Mouse (Mus musculus): Measurements from ENCODE around the gene Dnase1l1.

Dnase1l1 gene

DNA sequence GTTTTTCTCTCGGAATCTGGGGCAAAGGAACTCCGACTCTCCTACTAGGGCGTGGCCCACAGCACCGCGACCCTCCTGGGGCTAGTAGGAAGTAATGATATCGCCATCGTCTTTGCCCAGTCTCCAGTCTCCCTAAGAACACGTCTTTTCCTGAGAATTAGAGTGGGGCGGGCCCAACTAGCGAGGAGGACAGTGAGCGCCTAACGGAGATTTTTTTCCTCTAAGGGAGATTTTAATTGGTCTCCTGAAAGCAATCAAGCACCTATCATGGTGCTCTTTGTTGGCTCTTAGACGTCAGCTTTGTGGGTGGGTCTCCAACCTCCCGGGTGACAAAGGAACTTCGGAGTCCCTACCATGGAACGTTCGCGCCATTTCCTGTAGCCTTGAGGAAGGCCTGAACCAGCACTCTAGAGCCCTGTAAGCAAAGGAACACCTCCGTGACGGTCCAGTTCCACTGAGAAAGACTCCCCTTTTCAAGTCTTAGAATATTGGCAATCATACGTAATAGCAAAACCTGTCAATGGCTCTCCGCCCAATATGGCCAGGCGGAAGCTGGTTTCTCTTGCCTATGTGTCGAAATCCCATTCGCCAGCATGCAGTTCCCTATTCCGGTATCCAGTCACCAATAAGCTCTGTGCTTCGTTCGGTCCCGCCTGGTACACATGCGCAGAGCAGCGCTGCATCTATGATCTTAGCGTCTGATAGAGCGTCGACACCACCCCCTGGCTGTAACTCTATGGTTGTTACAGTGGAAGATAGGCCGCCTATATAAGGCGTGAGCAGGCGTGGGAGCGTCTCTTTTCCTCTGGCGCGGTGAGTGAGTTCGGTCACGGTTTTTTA is 11.9 kb downstream of the Dnase1l1 start, which contains the start of gene Rpl10:
Rpl10 (plus strand) TSS at position 751 of the 840 bp plus-strand sequence.
- DNase-seq (ENCODE audit: low read depth), result peak; percentile 87

GRCm38 (mm10) chrX:74269736-74270061 is 12.4 kb downstream of the Dnase1l1 start:
- no peak for DNase-seq (ENCODE audit: low read depth)

- no peak for DNase-seq (ENCODE audit: low read depth)
Observed at GRCm38 (mm10) chrX:74257746-74258145, 24.4 kb downstream of the Dnase1l1 start.

DNA sequence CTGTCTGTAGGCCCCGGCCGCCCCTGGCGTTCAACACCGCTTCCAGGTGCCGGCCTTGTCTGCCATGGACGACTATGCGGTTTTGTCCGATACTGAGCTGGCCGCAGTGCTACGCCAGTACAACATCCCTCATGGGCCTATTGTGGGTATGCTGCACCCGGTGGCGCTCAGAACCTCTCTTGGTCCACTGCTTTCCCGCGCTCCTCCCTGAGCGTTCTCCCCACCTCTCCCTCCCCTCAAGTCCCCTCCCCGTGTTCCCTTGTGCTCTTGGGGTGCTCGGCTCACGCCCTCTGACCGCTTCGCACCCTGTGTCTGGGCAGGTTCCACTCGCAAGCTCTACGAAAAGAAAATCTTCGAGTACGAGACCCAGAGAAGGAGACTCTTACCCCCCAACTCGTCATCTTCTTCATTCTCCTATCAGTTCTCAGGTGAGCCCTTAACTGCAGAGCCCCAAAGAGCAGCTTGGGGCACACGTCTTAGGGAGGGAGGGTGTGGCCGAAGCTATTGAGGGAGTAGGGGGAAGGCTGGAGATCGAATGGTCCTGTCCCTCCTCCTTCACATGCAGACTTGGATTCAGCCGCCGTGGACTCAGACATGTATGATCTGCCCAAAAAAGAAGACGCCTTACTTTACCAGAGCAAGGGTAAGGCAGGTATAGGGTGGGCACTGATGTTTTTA is 27.1 kb downstream of the Dnase1l1 start:
- no peak for DNase-seq (ENCODE audit: low read depth)

DNA sequence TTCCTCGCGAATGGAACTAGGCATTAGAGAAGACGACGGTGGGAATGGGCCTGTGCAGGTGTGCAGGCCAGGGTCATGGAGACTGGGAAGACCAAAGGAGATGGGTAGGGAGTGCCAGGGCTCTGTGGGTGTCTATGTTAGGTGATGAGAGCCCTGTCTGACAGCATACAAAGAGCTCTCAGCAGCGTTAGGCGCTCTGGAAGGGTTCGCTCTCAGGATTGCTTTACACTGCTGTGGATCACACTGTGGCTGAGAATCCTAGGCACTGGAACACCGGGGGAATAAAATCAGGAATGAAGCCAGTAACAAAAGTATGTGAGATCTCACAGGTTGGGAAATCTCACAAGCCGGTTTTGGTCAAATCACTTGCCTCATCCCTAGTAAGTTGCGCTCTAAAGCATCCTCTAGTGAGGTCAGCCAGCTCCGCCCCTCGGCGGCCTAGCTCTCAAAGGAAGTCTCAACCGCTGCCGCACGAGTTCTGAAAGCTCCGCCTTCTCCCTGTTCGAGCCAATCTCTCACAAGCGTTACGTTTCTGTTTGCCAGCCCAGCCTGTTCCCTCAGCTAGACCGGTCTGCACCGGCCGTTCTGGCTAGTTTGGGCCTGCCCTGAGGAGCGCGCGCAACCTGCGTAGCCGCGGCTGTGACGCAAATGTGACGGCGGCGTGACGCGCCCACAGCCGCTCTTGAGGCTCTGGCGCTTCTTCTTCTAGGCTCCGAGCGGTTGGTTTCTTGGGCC is 27.8 kb downstream of the Dnase1l1 start, which contains the start of gene Emd:
Emd (plus strand) TSS at position 535 of the 735 bp plus-strand sequence.
- DNase-seq (ENCODE audit: low read depth), result peak; percentile 72

GRCm38 (mm10) chrX:74249615-74250014 is 32.5 kb downstream of the Dnase1l1 start, which contains the start of gene Flna:
Flna (minus strand) TSS chrX:74249820.
- no peak for DNase-seq (ENCODE audit: low read depth)

DNA sequence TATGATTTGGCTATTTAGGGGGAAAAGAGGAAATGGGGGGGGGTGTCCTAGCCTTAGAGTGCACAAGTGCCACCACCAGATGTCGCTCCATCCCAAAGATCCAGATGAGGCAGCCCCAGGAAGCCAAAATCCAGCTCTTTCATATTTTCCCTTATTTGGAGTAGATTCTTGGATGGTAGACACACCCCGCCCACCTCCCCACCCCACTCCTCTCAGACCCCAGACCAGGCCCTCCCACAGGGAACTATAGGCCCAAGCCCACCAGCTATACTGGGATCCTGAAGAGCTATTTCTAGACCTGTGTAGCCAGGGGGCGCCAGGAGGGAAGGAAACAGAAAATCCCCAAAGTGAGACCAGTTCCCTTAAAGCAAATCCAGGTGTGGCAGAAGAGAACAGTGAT is 33.5 kb downstream of the Dnase1l1 start:
- no peak for DNase-seq (ENCODE audit: low read depth)

DNA sequence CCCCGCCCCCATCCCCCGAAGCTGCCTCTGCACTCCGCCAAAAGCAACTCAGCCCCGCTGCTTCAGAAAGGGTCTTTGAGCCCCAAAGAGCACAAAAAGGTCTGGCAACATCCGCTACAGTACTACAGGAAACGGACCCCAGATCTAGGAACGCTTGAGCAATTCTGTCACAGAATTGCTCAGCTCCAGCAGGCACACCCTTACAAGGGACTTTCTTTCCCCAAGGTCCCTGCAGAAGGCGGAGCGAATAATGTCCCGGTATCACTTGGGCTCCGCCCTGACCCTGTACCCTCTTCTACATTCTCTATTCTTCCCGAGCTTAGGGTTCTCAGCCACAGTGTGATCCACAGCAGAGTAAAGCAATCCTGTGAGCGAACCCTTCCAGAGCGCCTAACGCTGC is 35.4 kb downstream of the Dnase1l1 start:
- DNase-seq (ENCODE audit: low read depth), result no peak

DNA sequence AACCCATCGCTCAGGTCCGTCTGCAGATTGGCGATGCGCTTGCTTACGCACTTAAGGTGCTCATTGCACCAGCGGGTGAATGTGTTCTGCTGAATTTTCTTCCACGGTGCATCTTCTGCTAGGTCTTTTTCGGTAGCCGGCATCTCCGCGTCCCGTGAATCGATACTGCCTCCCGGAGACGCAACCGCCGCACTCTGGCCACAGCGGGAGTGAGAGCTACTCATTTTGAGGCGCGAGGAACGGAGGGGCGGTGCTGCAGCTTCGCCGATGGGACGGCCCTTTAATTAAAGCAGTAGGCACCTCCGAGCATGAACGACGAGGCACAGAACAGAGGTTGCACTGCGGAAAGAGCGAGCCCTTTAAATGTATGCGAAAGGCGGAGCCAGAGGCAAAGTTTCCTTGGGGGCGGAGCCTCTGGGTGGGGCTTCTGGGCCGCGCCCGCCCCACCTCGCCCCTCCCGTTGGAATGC is 35.9 kb downstream of the Dnase1l1 start:
- peak; percentile 74 for DNase-seq (ENCODE audit: low read depth)

DNA sequence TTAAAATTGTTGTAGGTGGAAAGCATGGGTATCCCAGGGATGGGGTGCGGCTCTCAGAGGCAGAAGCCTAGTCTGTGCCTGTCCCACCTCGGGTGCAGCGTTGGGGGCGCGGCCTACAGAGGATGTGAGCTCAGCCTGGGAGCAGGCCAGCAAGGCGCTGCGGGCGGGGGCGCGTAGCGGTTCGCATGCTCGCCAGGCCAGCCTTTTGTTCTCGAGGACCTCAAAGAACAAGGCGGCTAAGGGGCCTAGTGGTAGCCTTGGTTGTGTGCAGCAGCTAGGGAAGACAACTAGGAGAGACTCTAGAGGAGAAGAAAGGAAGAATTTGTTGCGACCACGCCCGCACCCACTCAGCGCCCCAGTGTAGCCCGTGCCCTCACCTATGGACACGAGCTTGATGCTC is 36.5 kb downstream of the Dnase1l1 start:
- no peak for DNase-seq (ENCODE audit: low read depth)

- no peak for DNase-seq (ENCODE audit: low read depth)
Observed at GRCm38 (mm10) chrX:74245107-74245506, 37.0 kb downstream of the Dnase1l1 start.

DNA sequence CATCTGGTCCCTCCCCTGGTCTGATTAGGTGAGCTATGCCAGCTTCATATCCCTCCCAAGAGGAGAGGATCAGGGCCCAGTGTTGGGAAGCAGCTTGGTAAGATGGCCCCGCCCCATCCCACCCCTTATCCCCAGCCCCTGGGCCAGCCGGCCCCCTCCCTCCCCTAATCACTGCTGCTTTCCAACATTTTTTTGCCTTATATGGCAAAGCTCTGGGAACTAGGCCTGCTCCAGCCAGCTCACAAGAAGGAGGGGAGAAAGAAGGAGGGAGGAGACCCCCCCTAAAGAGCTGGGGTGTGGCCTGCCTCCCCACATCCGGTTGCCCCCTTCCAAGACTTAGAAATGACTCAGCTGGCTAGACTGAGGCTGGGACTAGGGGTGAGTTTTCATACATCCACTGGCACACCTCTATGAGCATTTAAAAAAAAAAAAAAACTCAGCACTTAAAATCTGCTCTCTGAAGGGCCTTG is 37.5 kb downstream of the Dnase1l1 start:
- DNase-seq (ENCODE audit: low read depth), result no peak

DNA sequence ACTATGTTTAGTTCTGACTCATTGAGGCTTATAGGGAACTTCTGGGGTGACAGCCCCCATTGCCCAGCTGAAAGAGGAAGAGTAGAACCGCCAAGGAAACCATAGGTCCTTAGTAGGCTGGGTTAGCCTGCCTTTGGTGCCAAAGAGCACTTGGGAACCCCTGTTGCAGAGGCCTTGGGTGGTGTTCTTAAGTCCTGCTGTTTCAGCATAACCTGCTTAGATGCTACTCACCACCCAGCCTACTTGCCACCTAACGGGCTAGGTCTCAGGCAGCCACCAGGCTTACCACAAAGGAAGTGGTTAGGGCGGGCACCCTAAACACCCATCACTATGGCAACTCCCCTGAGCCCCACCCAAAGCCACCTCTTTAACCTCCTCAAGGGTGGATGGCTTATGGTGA is 38.3 kb downstream of the Dnase1l1 start:
- peak; percentile 58 for DNase-seq (ENCODE audit: low read depth)

DNA sequence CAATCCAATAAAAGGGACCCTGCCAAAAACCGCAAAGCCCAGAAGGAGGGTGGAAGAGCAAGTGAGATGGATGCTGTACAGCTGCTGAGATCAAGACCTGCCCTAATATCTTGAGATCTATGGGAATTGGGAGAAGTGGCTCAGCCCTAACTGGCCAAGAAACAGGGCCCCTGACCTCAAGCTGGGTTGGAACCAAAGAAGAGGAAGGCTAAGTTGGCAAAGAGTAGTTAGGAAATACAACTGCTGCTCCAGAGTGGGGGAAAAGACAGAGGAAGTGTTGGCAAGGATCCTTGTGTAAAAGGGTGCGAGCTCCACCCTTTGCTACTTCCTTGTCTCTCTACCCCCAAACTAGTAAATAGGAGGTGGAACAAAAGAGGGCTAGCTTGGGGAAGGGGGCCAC is 38.7 kb downstream of the Dnase1l1 start:
- no peak for DNase-seq (ENCODE audit: low read depth)

DNA sequence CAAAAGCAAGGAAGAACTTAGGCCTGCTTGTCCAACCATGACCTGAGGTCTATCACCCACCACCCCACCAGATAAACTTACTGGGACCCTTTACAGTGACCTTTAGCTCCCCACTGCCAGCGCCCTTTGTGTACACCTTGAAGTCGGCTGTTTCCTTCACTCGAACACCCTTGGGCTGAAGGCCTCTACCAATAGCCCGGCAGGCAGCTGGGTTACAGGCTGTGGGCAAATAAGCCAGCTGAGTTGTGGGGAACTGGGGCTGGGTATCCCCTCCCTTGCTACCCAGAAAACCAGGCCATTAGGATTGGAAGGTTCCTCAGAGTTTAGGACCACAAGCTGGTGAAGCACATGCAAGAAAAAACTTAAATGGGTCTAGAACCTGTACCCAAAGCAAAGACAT is 41.8 kb downstream of the Dnase1l1 start:
- no peak for DNase-seq (ENCODE audit: low read depth)

DNA sequence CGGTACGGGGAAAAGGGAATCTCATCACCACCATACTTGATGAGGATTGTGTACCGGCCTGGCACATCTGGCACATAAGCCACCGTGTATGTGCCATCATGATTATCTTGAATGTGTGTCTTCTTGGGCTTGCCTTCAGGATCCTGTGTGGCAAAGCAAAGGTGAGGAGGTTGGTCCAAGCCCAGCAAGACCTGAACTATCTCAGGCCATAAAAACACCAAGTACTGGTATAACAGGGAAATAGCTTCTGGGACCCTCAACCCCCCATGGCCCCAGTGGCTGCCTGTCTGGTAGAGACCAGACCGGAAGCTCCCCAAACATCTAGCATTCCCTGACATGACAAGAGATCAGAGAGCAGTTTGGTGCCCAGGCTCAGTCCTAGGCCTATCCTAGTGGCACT is 48.9 kb downstream of the Dnase1l1 start:
- no peak for DNase-seq (ENCODE audit: low read depth)

DNA sequence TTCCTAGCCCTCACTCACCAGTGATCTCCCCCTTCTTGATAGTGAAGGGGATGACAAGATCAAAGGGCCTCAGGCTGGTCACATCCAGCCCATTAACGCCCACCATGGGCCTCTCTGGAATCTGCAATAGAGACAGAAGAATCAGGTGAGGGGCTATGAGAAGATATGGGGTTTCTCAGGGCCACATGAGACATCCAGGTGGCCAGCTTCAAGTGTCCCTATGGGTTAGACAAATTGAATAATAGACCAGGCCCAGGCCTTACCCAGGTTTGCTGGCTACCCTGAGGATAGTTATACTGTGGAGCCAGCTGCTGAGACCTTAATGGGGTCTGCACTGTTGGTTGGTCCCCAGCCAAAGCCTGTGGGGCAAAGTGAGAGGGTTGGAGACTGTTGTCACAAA is 52.1 kb downstream of the Dnase1l1 start:
- DNase-seq (ENCODE audit: low read depth), result no peak
